Mouse (Mus musculus) 3T3-L1 (cell line): Measurements from ENCODE around the gene Ifit1bl1.

Source experiments
- DNase-seq: peaks from one replicate; pipeline ENCODE4 v3.0.0-alpha.2; 2015; ENCODE audit warnings: low read depth, low spot score

The Ifit1bl1 gene

GRCm38 (mm10) chr19:34546211-34546610 is 55.5 kb downstream of the Ifit1bl1 start:
- no peak for DNase-seq
